In the genomic region with DNA sequence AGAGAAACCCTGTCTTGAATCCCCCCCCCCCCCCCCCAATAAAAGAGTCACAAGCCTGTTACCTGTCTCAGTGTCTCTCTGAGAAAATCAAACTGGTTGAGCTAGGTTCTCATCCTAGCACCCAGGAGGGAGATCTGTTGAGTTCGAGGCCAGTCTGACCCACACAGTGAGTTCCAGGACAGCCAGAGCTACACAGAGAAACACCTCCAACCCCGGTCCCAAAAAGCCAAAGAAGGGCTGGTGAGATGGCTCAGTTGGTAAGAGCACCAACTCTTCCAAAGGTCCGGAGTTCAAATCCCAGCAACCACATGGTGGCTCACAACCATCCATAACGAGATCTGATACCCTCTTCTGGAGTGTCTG, we compare ENCODE assay signal across 11 mouse cellular contexts. TPM values are rescaled to one million over a fixed set of nuclear protein-coding genes. Genes with fewer than 3 reads are reported as not detected.
DNase-seq lines count a peak whose midpoint lies in the region; ATAC-seq lines count a peak whose summit lies in the region.
"Had no signal": no experiment of that assay in that cellular context is flagged by ENCODE, and none has a peak within 500 bp of the region (broad histone marks: within the 10 kb centered on the region; RNA-seq: fewer than 3 reads in every experiment).

No protein-coding gene starts in this region.

- no peak overlapping the region for H3K27ac ChIP-seq in heart, embryonic 11.5 days (ENCODE audit: low read depth, low read length)
- peak overlapping the region; percentile 79 for H3K27ac ChIP-seq in lung, embryonic 15.5 days
- no peak overlapping the region for H3K27ac ChIP-seq in midbrain, embryonic 15.5 days

- DNase-seq in heart, postnatal 36 days = no peak
- DNase-seq in lung, postnatal 14 days = no peak
- DNase-seq in induced T-regulatory cell, adult 2 months (ENCODE audit: low read depth) = peak; percentile 36
- no peak for DNase-seq in layer of hippocampus, postnatal 25 days (ENCODE audit: extremely low spot score in 1 of 2, low spot score in 1 of 2)
- DNase-seq in frontal cortex, adult 2 months (ENCODE audit: extremely low spot score in 1 of 2, low spot score in 1 of 2) = no peak
- DNase-seq: heart, adult 2 months; thymus, postnatal 14 days had no signal

- peak overlapping the region; percentile 61; the same call in 1 of the 2 replicates for H3K4me2 ChIP-seq in heart, embryonic 11.5 days
- peak overlapping the region; percentile 52 for H3K4me2 ChIP-seq in lung, embryonic 15.5 days
- H3K4me2 ChIP-seq in midbrain, embryonic 15.5 days = 0 out of 2 replicates have a peak overlapping the region, but pooled peaks have one; percentile 57

- no peaks in the 10 kb centered on the region for H3K4me1 ChIP-seq in heart, embryonic 11.5 days (ENCODE audit: control insufficient read depth, insufficient read depth, low read length)
- no peaks in the 10 kb centered on the region for H3K4me1 ChIP-seq in lung, embryonic 15.5 days
- H3K4me1 ChIP-seq in midbrain, embryonic 15.5 days = peaks cover 9% of the 10 kb centered on the region; the same call in 1 of the 2 replicates

- WGBS in heart, embryonic 11.5 days (ENCODE audit: insufficient replicate concordance) = 62% methylated on average over 4 of the region's 4 CpGs
- WGBS in lung, embryonic 15.5 days = 47% methylated on average over 4 of the region's 4 CpGs
- 64% methylated on average over 4 of the region's 4 CpGs for WGBS in midbrain, embryonic 15.5 days

- no peak for ATAC-seq in heart, embryonic 11.5 days (replicated peaks; ENCODE audit: insufficient number of reproducible peaks, low FRiP score, low TSS enrichment)
- 0 out of 2 replicates have a peak, but pooled peaks have one; percentile 16 for ATAC-seq in lung, embryonic 15.5 days (ENCODE audit: borderline replicate concordance, extremely low read depth, low FRiP score, low TSS enrichment)
- no peak for ATAC-seq in midbrain, embryonic 15.5 days (replicated peaks)

- peak overlapping the region; percentile 21 for H3K4me3 ChIP-seq in heart, embryonic 11.5 days (ENCODE audit: low read depth, low read length)
- H3K4me3 ChIP-seq in lung, embryonic 15.5 days = no peak overlapping the region
- H3K4me3 ChIP-seq in midbrain, embryonic 15.5 days = no peak overlapping the region

- intact Hi-C loops in heart, postnatal 36 days (cut with DNase I) = no loop called here

- H3K27me3 ChIP-seq in heart, embryonic 11.5 days (ENCODE audit: control insufficient read depth, insufficient read depth, low read length) = no peaks in the 10 kb centered on the region
- no peaks in the 10 kb centered on the region for H3K27me3 ChIP-seq in lung, embryonic 15.5 days
- H3K27me3 ChIP-seq in midbrain, embryonic 15.5 days (replicated peaks) = no peaks in the 10 kb centered on the region

- no peaks in the 10 kb centered on the region for H3K9me3 ChIP-seq in heart, embryonic 11.5 days (replicated peaks; ENCODE audit: control insufficient read depth, low read length)
- no peaks in the 10 kb centered on the region for H3K9me3 ChIP-seq in lung, embryonic 15.5 days
- H3K9me3 ChIP-seq in midbrain, embryonic 15.5 days = no peaks in the 10 kb centered on the region

- no peak overlapping the region for H3K9ac ChIP-seq in heart, embryonic 11.5 days (ENCODE audit: low read depth, low read length)
- H3K9ac ChIP-seq in lung, embryonic 15.5 days = peak overlapping the region; percentile 20; the same call in 1 of the 2 replicates
- H3K9ac ChIP-seq in midbrain, embryonic 15.5 days = peak overlapping the region; percentile 31; the same call in 1 of the 2 replicates

- H3K36me3 ChIP-seq in heart, embryonic 11.5 days (ENCODE audit: control insufficient read depth, insufficient read depth, low read length) = no peaks in the 10 kb centered on the region
- no peaks in the 10 kb centered on the region for H3K36me3 ChIP-seq in lung, embryonic 15.5 days
- H3K36me3 ChIP-seq in midbrain, embryonic 15.5 days (replicated peaks) = no peaks in the 10 kb centered on the region

RNA-seq across cellular contexts. Expression of a gene that starts 20.5 kb away (rescaled TPM):
- 45.5 and 47.8 TPM in 2 replicates for polyA plus RNA-seq in heart, embryonic 11.5 days (2014; fragmentation: Nextera tagmentation; extraction: Ambion mirVana)
- total RNA-seq in heart, postnatal 36 days (2021) = under 1 TPM; 0.33 to 0.60 TPM
- 76.6 and 78.4 TPM in 2 replicates for polyA plus RNA-seq in lung, embryonic 15.5 days (2015; fragmentation: Nextera tagmentation; extraction: Ambion mirVana)
- polyA plus RNA-seq in midbrain, embryonic 15.5 days (2015; fragmentation: Nextera tagmentation; extraction: Ambion mirVana) = 8.1 and 10.0 TPM in 2 replicates
- under 1 TPM; 0.47 TPM for total RNA-seq in layer of hippocampus, postnatal 25 days (2021)
- 0.32 and 0.46 TPM in 2 replicates for polyA plus RNA-seq in frontal cortex, adult 2 months (2012; rRNA removed)

RNA-seq across cellular contexts. Expression of a gene that starts 46.9 kb away (rescaled TPM):
- 764 and 894 TPM in 2 replicates for polyA plus RNA-seq in heart, embryonic 11.5 days (2014; fragmentation: Nextera tagmentation; extraction: Ambion mirVana)
- 100 to 1,000 TPM; 550 to 602 TPM for total RNA-seq in heart, postnatal 36 days (2021)
- 923 and 933 TPM in 2 replicates for polyA plus RNA-seq in lung, embryonic 15.5 days (2015; fragmentation: Nextera tagmentation; extraction: Ambion mirVana)
- polyA plus RNA-seq in midbrain, embryonic 15.5 days (2015; fragmentation: Nextera tagmentation; extraction: Ambion mirVana) = 430 and 431 TPM in 2 replicates
- 100 to 1,000 TPM; 437 to 521 TPM for total RNA-seq in layer of hippocampus, postnatal 25 days (2021)
- polyA plus RNA-seq in frontal cortex, adult 2 months (2012; rRNA removed) = 496 and 568 TPM in 2 replicates

RNA-seq across cellular contexts. Expression of a gene that starts 48.8 kb away (rescaled TPM):
- 16.0 and 16.5 TPM in 2 replicates for polyA plus RNA-seq in heart, embryonic 11.5 days (2014; fragmentation: Nextera tagmentation; extraction: Ambion mirVana)
- total RNA-seq in heart, postnatal 36 days (2021) = 10 to 100 TPM; 26.5 to 28.5 TPM
- 17.6 and 18.6 TPM in 2 replicates for polyA plus RNA-seq in lung, embryonic 15.5 days (2015; fragmentation: Nextera tagmentation; extraction: Ambion mirVana)
- polyA plus RNA-seq in midbrain, embryonic 15.5 days (2015; fragmentation: Nextera tagmentation; extraction: Ambion mirVana) = 9.6 and 11.1 TPM in 2 replicates
- 1 to 10 TPM; 4.6 to 6.0 TPM for total RNA-seq in layer of hippocampus, postnatal 25 days (2021)
- polyA plus RNA-seq in frontal cortex, adult 2 months (2012; rRNA removed) = 6.3 and 7.9 TPM in 2 replicates

RNA-seq across cellular contexts. Expression of a gene that starts 49.0 kb away (rescaled TPM):
- polyA plus RNA-seq in heart, embryonic 11.5 days (2014; fragmentation: Nextera tagmentation; extraction: Ambion mirVana) = 0.14 TPM in 1 of 2 replicates, not detected in the other
- not detected for total RNA-seq in heart, postnatal 36 days (2021)
- 1.0 and 1.1 TPM in 2 replicates for polyA plus RNA-seq in lung, embryonic 15.5 days (2015; fragmentation: Nextera tagmentation; extraction: Ambion mirVana)
- 1.8 TPM in 2 replicates for polyA plus RNA-seq in midbrain, embryonic 15.5 days (2015; fragmentation: Nextera tagmentation; extraction: Ambion mirVana)
- total RNA-seq in layer of hippocampus, postnatal 25 days (2021) = under 1 TPM; 0.52 to 0.79 TPM
- polyA plus RNA-seq in frontal cortex, adult 2 months (2012; rRNA removed) = 0.67 and 1.00 TPM in 2 replicates
- total RNA-seq: heart, adult 2 months; megakaryocyte, adult 5-6 weeks had no signal
